Mouse (Mus musculus) testis, adult 2 months (tissue): Measurements from ENCODE around the gene Ywhab.

Experiments
- CTCF ChIP-seq: fragments of 200-500 bp; IDR thresholded peaks from 2 replicates; pipeline ENCODE4 v1.5.1; 2012; ENCODE audit warnings: low read depth, mild to moderate bottlenecking, inconsistent platforms, low read length, moderate library complexity; ENCODE audit not compliant: control insufficient read depth, insufficient read depth, insufficient replicate concordance
- POLR2A ChIP-seq: fragments of 200-500 bp; IDR thresholded peaks from 2 replicates; pipeline ENCODE4 v1.6.1; 2012; ENCODE audit warnings: low read depth, mild to moderate bottlenecking, inconsistent platforms, low read length, moderate library complexity; ENCODE audit not compliant: control insufficient read depth

- TF ChIP-seq CTCF (no peak), POLR2A (no peak)
Measured at GRCm38 (mm10) chr2:164022104-164022503, 27.3 kb downstream of the Ywhab start.
